Mouse (Mus musculus) embryonic fibroblast, embryonic 13.5 days (primary cell): Measurements from ENCODE around the gene Dpp10. TPM values are rescaled to one million over a fixed set of nuclear protein-coding genes. Genes with fewer than 3 reads are reported as not detected.

Experiments used
- H3K27ac ChIP-seq: 2 replicates; pipeline ENCODE4 v1.5.1; 2012; ENCODE audit warnings: low read length, control low read depth, inconsistent platforms; ENCODE audit not compliant: insufficient read depth
- H3K4me1 ChIP-seq: 2 replicates; pipeline ENCODE4 v1.6.1; 2011; ENCODE audit warnings: low read length; ENCODE audit not compliant: control insufficient read depth, insufficient read depth
- H3K4me3 ChIP-seq: 2 replicates; pipeline ENCODE4 v1.5.1; 2011; ENCODE audit warnings: mild to moderate bottlenecking, control low read depth, low read length; ENCODE audit not compliant: insufficient read depth
- CTCF ChIP-seq: IDR thresholded peaks from 2 replicates; pipeline ENCODE4 v1.5.1; 2011; ENCODE audit warnings: mild to moderate bottlenecking, control low read depth, low read length, moderate library complexity, borderline replicate concordance; ENCODE audit not compliant: insufficient read depth
- POLR2A ChIP-seq: IDR thresholded peaks from 2 replicates; pipeline ENCODE4 v1.6.1; 2011; ENCODE audit warnings: low read depth, mild to moderate bottlenecking, control low read depth, low read length, moderate library complexity
- polyA plus RNA-seq: library from polyadenylated mRNA; stranded (reverse); fragments of >200 nt; gene quantifications from 2 replicates; pipeline ENCODE4 v1.2.4, GENCODE M21; 2011; ENCODE audit warnings: low read depth; ENCODE audit not compliant: missing spikeins, insufficient read length

Gene Dpp10
- polyA plus RNA-seq, 1 experiment = not detected

- Histone ChIP-seq H3K4me3 (no peak overlapping the region), H3K27ac (no peak overlapping the region), H3K4me1 (no peaks in the 10 kb centered on the region)
- TF ChIP-seq POLR2A = no peak
- TF ChIP-seq CTCF = no peak
These were observed 49.6 kb downstream of the Dpp10 start for GRCm38 (mm10) chr1:123995780-123996179.

GRCm38 (mm10) chr1:123985324-123986024 is 59.9 kb downstream of the Dpp10 start:
- no peak overlapping the region for H3K4me3 ChIP-seq
- H3K27ac ChIP-seq = peak overlapping the region; percentile 18; the same call in 1 of the 2 replicates
- H3K4me1 ChIP-seq = no peaks in the 10 kb centered on the region
- TF ChIP-seq CTCF = no peak
- no peak for TF ChIP-seq POLR2A

GRCm38 (mm10) chr1:123978597-123978996 is 66.8 kb downstream of the Dpp10 start:
- no peak overlapping the region for H3K4me3 ChIP-seq
- TF ChIP-seq POLR2A = no peak
- TF ChIP-seq CTCF = no peak
- no peaks in the 10 kb centered on the region for H3K4me1 ChIP-seq
- H3K27ac ChIP-seq = no peak overlapping the region

- H3K4me1 ChIP-seq = no peaks in the 10 kb centered on the region
- H3K27ac ChIP-seq = no peak overlapping the region
- TF ChIP-seq CTCF = peak; percentile 25; the same call in 1 of the 2 replicates
- TF ChIP-seq POLR2A = no peak
- no peak overlapping the region for H3K4me3 ChIP-seq
These were observed 70.7 kb downstream of the Dpp10 start for GRCm38 (mm10) chr1:123974621-123975020.

- no peak for TF ChIP-seq CTCF
- TF ChIP-seq POLR2A = no peak
- H3K4me3 ChIP-seq = no peak overlapping the region
- H3K4me1 ChIP-seq = no peaks in the 10 kb centered on the region
- no peak overlapping the region for H3K27ac ChIP-seq
These were observed 99.2 kb downstream of the Dpp10 start for GRCm38 (mm10) chr1:123946149-123946548.

- H3K27ac ChIP-seq = no peak overlapping the region
- no peak for TF ChIP-seq CTCF
- no peak for TF ChIP-seq POLR2A
- H3K4me1 ChIP-seq = no peaks in the 10 kb centered on the region
- no peak overlapping the region for H3K4me3 ChIP-seq
These were observed 104.5 kb downstream of the Dpp10 start for GRCm38 (mm10) chr1:123940826-123941225.

- no peak for TF ChIP-seq POLR2A
- TF ChIP-seq CTCF = no peak
- Histone ChIP-seq H3K4me1 (no peaks in the 10 kb centered on the region), H3K4me3 (no peak overlapping the region), H3K27ac (no peak overlapping the region)
These were observed 111.3 kb downstream of the Dpp10 start for GRCm38 (mm10) chr1:123933812-123934727.

GRCm38 (mm10) chr1:123928003-123928370 is 117.4 kb downstream of the Dpp10 start:
- Histone ChIP-seq H3K4me3 (no peak overlapping the region), H3K4me1 (no peaks in the 10 kb centered on the region), H3K27ac (no peak overlapping the region)
- TF ChIP-seq CTCF = no peak
- no peak for TF ChIP-seq POLR2A

- TF ChIP-seq CTCF (no peak), POLR2A (no peak)
- Histone ChIP-seq H3K4me3 (no peak overlapping the region), H3K27ac (no peak overlapping the region), H3K4me1 (no peaks in the 10 kb centered on the region)
These were observed 117.9 kb downstream of the Dpp10 start for GRCm38 (mm10) chr1:123927278-123928002.

- TF ChIP-seq POLR2A (no peak), CTCF (no peak)
- no peaks in the 10 kb centered on the region for H3K4me1 ChIP-seq
- no peak overlapping the region for H3K4me3 ChIP-seq
- H3K27ac ChIP-seq = no peak overlapping the region
These were observed 120.5 kb downstream of the Dpp10 start for GRCm38 (mm10) chr1:123924905-123925304.
